Mouse (Mus musculus) liver, postnatal 0 days (tissue): ENCODE data around the gene Pdzd2.

ENCODE experiments used
- CTCF ChIP-seq: sonication (generic); IDR thresholded peaks from 2 replicates; pipeline ENCODE4 v1.5.1; 2016; ENCODE audit warnings: antibody characterized with exemption, low read depth
- EP300 ChIP-seq: IDR thresholded peaks from 2 replicates; pipeline ENCODE4 v1.6.1; 2016; ENCODE audit warnings: antibody characterized with exemption, low read depth, mild to moderate bottlenecking

DNA sequence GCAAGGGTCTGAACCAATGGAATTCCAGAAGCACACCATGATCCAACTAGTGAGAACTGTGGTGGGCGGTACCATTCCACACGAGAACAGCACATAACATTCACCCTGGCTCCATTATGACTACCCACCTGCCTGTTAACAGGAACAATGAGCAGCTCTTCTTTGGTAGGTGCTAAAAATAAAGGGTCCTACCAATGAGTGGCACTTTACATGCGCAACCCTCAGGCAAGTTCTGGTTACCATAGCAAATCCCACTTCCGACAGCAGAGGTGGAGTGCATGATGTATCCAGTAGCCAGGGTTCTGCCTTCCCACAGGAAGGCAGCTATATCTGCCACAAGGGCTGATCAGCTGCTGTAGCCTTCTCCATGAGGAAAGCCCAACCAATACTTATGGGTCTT, 11.3 kb downstream of the Pdzd2 start:
- TF ChIP-seq CTCF (no peak), EP300 (no peak)
